Mouse (Mus musculus) ovary, postnatal 14 days (tissue): ENCODE data around the gene Arhgap40.

Experiments used
- DNase-seq: peaks from one replicate; pipeline ENCODE4 v3.0.0; 2022; ENCODE audit warnings: low spot score

The Arhgap40 gene

DNA sequence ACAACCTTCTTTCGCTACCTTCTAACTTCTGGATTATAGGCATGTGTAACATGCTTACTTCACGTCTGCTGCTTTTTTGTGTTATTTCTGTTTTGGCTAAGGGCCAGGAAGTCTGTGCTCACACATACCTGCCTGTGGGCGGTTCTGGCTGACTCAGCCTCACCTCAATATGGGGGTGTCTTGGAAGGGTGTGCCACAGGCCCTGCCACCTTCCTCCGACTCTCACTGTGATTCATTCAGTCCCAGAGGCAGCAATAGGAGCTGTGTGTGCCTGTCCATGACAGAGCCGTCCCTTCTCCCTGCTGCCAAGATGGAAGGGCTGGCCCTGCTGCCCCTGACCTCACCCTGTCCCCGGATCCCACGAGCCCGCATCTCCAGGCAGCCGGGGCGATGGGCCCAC is at the start of gene Arhgap40:
Arhgap40 (plus strand) TSS at position 269 of the 400 bp plus-strand sequence.
- no peak for DNase-seq

DNA sequence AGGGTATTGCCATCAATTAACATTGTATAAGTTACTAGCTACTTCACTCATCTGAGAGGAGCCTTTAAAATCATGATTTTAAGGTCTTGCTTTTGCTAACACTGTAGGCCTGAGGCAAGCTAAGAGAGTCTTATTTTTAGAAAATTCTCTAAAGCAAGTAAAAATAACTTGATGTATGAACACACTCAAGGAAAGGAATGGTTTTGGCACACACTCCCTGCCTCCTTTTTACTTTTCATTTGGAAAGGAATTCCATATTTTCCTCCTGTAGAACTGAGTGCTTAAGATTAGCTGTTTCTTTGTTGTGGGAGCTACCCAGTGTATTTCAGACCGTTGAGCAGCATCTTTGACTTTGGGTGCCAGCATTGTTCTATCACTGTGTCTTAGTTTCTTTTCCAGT is 38.4 kb upstream of the Arhgap40 start:
- no peak for DNase-seq

GRCm38 (mm10) chr2:158477640-158478039 is 35.0 kb upstream of the Arhgap40 start:
- no peak for DNase-seq

DNA sequence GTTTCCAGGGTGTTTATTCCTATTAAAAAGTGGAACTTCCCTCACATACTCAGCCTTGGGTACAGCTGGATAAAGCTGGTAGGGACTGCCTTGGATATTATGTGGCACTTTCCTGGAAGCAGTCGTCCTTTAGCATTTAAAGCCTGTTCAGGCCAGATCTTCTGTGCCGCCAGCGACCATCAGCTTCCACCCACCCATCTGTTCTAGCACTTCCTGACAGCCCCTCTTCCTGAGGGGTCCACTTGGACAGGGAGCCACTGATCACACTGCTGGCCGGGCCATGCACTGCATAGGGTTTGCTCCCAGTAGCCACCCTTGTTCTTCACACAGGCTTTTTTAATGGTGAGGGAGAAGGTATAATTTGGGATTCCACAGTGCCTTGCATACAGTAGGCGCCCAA is 14.1 kb upstream of the Arhgap40 start:
- DNase-seq: no peak

DNA sequence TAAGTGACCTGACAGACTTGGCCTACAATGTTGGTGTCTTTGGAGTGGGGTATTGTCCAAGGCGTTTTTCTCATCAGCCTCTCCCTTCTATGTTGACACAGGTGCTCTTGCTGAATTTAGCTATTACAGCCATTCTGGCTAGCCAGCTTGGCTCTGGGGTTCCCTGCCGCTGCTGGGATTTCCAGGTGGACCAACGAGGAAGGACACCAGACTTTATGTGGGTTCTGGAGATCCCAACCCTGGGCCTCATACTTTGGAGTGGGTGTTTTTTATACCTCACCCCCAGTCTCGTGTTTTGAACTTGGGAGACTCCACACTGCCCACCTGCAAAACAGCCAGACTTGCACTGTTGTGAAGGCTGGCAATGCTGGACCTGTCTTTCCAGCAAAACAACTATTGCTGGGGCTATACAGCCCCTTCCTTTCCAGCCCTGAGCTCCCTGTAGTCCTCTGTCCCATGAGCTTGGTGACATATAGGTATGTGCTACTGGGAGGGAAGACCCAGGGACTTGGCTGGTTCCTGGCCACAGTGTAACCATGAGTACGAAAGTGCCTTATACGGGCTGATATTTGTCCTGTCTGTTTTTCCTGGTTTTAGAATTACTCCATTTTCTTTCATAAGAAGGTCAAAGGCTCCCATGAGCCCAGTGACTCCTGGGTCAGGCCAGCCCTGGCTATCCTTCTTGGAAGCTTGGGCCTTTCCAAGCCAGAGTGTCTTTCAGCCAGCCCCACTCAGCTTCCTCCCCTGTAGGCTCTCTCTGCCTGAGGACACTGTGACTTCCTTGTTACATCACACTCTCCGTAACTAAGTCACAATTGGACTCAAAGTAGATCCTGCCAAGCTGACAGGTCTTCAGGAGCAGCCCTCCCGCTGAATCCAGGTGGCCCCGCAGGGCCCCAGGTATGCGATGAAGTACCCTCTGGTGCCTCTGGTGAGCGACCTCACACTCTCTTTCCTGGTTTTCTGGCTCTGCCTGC is 10.5 kb upstream of the Arhgap40 start, which contains the start of gene Adig:
Adig (plus strand) TSS at position 777 of the 977 bp plus-strand sequence.
- DNase-seq: no peak

DNA sequence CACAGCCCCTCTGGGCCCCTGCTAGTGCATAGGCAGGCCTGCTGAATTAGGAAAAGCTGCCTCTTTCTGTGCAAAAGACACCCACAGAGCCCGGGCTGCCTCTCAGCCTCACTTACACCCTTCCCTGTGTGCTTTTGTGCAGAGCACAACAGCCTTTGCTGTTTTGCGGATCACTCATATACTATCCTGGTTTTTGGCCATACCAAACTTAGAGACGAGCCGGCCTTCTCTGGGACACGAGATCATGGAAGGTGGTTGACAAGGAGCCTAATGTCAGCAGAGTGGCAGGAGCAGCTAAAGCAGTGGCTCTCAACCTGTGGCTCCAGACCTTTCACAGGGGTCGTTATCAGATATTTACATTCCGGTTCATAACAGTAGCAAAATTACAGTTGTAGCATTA is 9.4 kb upstream of the Arhgap40 start:
- DNase-seq: no peak

GRCm38 (mm10) chr2:158503671-158504070 is 8.9 kb upstream of the Arhgap40 start:
- DNase-seq: no peak

GRCm38 (mm10) chr2:158506475-158506874 is 6.1 kb upstream of the Arhgap40 start:
- no peak for DNase-seq

DNA sequence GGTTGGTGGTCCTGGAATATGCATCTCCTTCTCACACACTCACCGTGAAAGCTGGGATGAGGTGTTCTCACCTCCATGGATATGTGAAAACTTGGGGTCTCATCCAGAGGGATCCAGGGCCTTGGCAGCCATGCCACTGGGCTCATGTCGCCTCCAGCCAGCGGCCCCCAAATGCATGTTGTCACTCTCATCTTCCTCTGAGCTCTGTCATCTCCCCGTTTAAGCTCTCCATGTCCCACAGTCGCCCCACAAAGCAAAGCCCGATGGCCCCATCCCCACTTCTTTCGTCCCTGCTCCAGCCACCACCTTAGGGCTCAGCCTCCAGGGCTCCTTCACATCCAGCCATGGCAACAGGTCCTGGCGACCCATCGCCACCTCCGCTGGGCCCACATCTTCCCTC is 5.5 kb upstream of the Arhgap40 start:
- DNase-seq: no peak

GRCm38 (mm10) chr2:158510665-158511064 is 1.9 kb upstream of the Arhgap40 start:
- DNase-seq: peak; percentile 44

DNA sequence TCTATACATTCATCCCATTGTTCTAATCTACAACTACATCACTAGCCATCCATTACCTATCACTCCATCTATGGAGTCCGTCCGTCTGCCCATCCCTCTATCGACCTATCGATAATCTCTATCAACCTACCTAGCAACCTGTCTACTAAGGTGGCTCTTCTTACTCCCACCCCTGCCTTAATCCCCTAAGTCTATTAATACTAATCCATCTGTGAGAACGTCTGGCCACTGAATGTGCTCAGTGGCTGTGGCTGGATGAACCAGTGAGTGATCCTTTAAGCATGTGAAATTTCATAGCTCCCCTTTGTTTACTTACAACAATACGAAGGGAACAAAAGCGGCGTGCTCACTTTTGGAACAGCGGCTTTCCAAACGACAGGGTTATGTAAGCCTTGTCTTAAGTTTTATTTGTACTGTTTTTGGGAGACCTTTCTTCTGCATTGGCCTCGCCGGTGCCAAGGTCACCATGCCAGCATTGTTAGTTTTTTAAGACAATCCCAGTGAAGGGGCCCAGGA is 1.3 kb downstream of the Arhgap40 start:
- no peak for DNase-seq

DNA sequence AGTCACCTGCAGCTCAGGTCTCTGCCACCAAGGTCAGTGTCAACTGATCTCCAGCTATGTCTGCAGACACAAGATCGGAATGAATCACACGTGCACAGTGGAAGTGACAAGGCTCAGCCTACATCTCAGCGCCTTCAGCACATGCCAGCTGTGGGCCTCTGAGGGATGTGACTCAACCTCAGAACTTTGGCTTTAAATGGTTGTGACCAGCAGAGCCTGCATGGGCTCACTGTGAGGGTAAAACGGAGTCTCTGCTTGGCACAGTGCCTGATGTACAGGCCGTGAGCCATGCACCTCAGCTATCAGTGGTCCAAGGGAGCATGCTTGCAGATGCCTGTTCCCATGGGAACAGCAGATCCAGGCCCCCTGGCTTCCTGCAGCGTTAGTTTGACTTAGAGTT is 6.0 kb downstream of the Arhgap40 start:
- no peak for DNase-seq

- no peak for DNase-seq
These were observed 6.5 kb downstream of the Arhgap40 start for GRCm38 (mm10) chr2:158519071-158519470.

DNA sequence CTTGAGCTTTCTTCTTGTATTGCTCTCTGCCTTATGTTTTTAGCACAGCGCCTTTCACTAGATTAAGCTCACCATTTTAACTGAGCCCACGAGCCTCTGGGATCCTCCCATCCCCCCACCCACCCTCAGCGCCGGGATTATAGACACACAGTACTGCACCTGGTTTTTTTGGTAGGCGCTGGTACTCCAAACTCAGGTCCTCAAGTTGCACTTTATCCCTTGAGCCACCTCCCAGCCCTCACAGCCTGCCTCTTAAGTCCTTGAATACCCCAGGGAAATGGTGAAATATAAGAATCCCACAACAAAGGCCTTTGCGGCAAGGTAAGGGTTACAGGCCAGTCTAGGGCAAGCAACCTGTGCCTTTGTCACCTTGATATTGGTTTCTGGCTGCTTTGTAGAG is 7.2 kb downstream of the Arhgap40 start:
- no peak for DNase-seq

DNA sequence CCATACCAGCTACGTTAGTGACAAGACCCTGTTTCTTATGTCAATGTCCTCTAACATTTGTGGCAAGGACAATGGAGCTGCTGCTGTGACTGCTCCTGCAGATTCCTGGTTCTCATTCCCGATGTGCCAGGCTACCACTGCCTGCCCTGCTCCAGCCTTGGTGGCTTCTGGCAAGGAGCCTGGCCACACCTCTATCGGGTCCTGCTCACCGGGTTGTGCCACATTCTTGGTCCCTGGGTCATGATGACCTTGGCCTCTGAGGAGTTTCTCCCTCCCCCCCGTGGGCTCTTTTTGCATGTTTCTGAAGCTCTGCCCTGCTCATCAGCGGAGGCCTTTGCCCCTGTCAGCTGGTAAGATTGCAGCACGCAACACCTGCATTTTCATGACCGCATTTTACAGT is 10.5 kb downstream of the Arhgap40 start:
- DNase-seq: no peak

GRCm38 (mm10) chr2:158524129-158524860 is 11.7 kb downstream of the Arhgap40 start:
- no peak for DNase-seq

- DNase-seq: peak; percentile 46
These were observed 21.5 kb downstream of the Arhgap40 start for GRCm38 (mm10) chr2:158534090-158534489.

- no peak for DNase-seq
These were observed 22.0 kb downstream of the Arhgap40 start for GRCm38 (mm10) chr2:158534559-158534958.

DNA sequence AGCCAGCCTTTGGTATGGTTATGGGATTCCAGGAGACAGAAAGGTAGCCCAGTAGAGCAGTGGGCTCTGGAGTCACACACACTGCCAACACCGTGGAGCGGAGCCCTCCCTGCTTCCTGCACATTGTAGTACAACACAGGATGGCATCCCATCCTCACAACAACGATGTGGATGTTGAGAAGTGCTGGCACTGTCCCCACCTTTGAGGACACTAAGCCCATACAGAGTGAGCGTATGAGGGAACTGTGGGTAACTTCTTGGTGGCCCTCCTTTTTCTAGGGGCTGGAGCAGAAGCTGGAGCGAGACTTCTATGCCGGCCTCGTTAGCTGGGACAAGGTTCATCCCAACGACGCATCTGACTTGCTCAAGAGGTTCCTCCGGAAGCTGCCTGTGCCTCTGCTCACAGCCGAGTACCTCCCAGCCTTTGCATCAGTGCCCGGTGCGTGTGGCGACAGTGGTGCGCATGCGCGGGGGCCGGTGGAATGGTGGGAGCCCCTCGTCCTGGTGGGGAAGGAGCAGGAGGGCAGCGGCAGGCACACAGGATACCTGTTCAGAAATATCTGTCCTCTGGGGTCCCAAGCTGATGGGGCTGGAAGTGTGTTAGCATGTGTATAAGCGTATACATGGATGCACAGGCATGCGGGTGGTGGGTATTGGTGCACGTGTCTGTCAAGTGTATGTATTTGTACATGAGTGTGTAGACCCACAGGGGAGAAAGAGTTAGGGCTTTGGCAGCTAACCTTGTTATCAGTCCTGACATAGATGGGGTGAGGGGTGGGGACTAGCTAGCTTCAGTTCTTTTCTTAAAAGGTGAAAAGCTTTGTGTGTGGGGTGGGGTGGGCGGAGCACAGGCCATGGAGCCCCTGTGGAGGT is 27.1 kb downstream of the Arhgap40 start:
- no peak for DNase-seq

DNA sequence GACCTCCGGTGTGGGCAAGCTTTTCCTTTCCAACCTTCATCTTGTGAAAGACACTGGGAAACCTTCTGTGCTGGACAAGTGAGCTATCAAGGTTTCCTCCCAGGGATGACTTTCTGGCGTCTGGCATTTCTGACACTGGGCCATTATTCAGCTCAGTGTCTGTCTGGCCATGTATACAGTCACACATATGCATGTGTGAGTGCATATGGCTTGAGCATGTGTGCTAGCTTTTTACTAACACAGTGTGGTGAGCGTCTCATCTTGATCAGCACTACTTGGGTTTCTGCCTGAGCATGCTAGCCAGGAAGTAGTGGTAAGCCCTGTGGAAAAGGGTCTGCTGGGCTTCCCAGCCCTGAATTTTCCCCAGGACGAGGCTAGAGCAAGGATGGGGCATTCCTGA is 28.7 kb downstream of the Arhgap40 start:
- DNase-seq: no peak

GRCm38 (mm10) chr2:158545266-158545665 is 32.7 kb downstream of the Arhgap40 start:
- no peak for DNase-seq

- DNase-seq: peak; percentile 64
These were observed 34.2 kb downstream of the Arhgap40 start for GRCm38 (mm10) chr2:158546751-158547150.
